Mouse (Mus musculus) heart, embryonic 11.5 days (tissue): ENCODE data around the gene Mettl21a. TPM values are rescaled to one million over a fixed set of nuclear protein-coding genes. Genes with fewer than 3 reads are reported as not detected.
"Not testable (repeated sequence)": the region's sequence is repeated elsewhere in the genome, so short reads cannot be mapped to it uniquely, and the experiment has no call there.

Experiments
- ATAC-seq: fragments of 200-750 bp; cut with Nextera tagmentation; replicated peaks from 2 replicates; pipeline ENCODE4 v1.8.0; 2017; ENCODE audit warnings: moderate library complexity; ENCODE audit not compliant: insufficient number of reproducible peaks, low FRiP score, low TSS enrichment
- H3K27ac ChIP-seq: fragments of 300-500 bp; sonication (generic); 2 replicates; pipeline ENCODE4 v1.5.1; 2014; ENCODE audit warnings: mild to moderate bottlenecking, low read depth, low read length
- H3K27me3 ChIP-seq: fragments of 300-500 bp; sonication (generic); 2 replicates; pipeline ENCODE4 v1.6.1; 2014; ENCODE audit warnings: mild to moderate bottlenecking, low read length, mixed read lengths; ENCODE audit not compliant: control insufficient read depth, insufficient read depth
- H3K36me3 ChIP-seq: fragments of 300-500 bp; sonication (generic); 2 replicates; pipeline ENCODE4 v1.6.1; 2014; ENCODE audit warnings: mild to moderate bottlenecking, low read length, moderate library complexity, mixed read lengths; ENCODE audit not compliant: control insufficient read depth, insufficient read depth
- H3K4me1 ChIP-seq: fragments of 300-500 bp; sonication (generic); 2 replicates; pipeline ENCODE4 v1.6.1; 2014; ENCODE audit warnings: low read length; ENCODE audit not compliant: control insufficient read depth, insufficient read depth
- H3K4me2 ChIP-seq: fragments of 300-500 bp; sonication (generic); 2 replicates; pipeline ENCODE4 v1.6.1; 2014; ENCODE audit warnings: mild to moderate bottlenecking, moderate library complexity
- H3K4me3 ChIP-seq: fragments of 300-500 bp; sonication (generic); 2 replicates; pipeline ENCODE4 v1.5.1; 2014; ENCODE audit warnings: low read depth, low read length
- H3K9ac ChIP-seq: fragments of 300-500 bp; sonication (generic); 2 replicates; pipeline ENCODE4 v1.6.1; 2014; ENCODE audit warnings: mild to moderate bottlenecking, low read depth, low read length, moderate library complexity
- H3K9me3 ChIP-seq: fragments of 300-500 bp; sonication (generic); replicated peaks from 2 replicates; pipeline ENCODE4 v1.6.1; 2016; ENCODE audit warnings: low read length; ENCODE audit not compliant: control insufficient read depth
- WGBS: fragments of 180-500 bp; shearing (Covaris S2); extraction: QIAGEN DNeasy Blood & Tissue Kit; methylation state at CpG from one replicate; pipeline ENCODE4 v1.1.7; 2014; ENCODE audit not compliant: insufficient replicate concordance; 5-methylcytosine and 5-hydroxymethylcytosine counted together
- polyA plus RNA-seq: library from polyadenylated mRNA; unstranded; fragments of >200 nt; fragmentation: Nextera tagmentation; extraction: Ambion mirVana; gene quantifications from 2 replicates; pipeline ENCODE4 v1.2.1, GENCODE M21; 2014

Mettl21a gene
- polyA plus RNA-seq, 1 experiment from 2014 or later: 12.5 TPM

- Histone ChIP-seq H3K27ac (no peak overlapping the region), H3K4me3 (no peak overlapping the region), H3K4me1 (no peaks in the 10 kb centered on the region), H3K9ac (no peak overlapping the region), H3K27me3 (no peaks in the 10 kb centered on the region), H3K9me3 (no peaks in the 10 kb centered on the region), H3K36me3 (no peaks in the 10 kb centered on the region), H3K4me2 (no peak overlapping the region)
- WGBS: 80% methylated on average over 6 of the region's 6 CpGs
- ATAC-seq: no peak
These were observed 15.7 kb downstream of the Mettl21a start for GRCm38 (mm10) chr1:64601242-64601842.

GRCm38 (mm10) chr1:64600413-64601077 is 16.5 kb downstream of the Mettl21a start:
- Histone ChIP-seq H3K27me3 (no peaks in the 10 kb centered on the region), H3K36me3 (no peaks in the 10 kb centered on the region), H3K4me3 (no peak overlapping the region), H3K9ac (no peak overlapping the region), H3K4me2 (no peak overlapping the region), H3K27ac (no peak overlapping the region), H3K9me3 (no peaks in the 10 kb centered on the region), H3K4me1 (peaks cover 8% of the 10 kb centered on the region)
- ATAC-seq: no peak
- WGBS: 87% methylated on average over 7 of the region's 7 CpGs

- no peak for ATAC-seq
- Histone ChIP-seq H3K27me3 (no peaks in the 10 kb centered on the region), H3K4me1 (peaks cover 8% of the 10 kb centered on the region), H3K36me3 (no peaks in the 10 kb centered on the region), H3K27ac (no peak overlapping the region), H3K4me2 (no peak overlapping the region), H3K9ac (no peak overlapping the region), H3K9me3 (no peaks in the 10 kb centered on the region), H3K4me3 (no peak overlapping the region)
- 54% methylated on average over 5 of the region's 5 CpGs for WGBS
These were observed 18.1 kb downstream of the Mettl21a start for GRCm38 (mm10) chr1:64598926-64599325.

GRCm38 (mm10) chr1:64578801-64579200 is 38.2 kb downstream of the Mettl21a start:
- Histone ChIP-seq H3K9ac (no peak overlapping the region), H3K4me2 (no peak overlapping the region), H3K9me3 (no peaks in the 10 kb centered on the region), H3K4me1 (no peaks in the 10 kb centered on the region), H3K27ac (no peak overlapping the region), H3K27me3 (no peaks in the 10 kb centered on the region), H3K36me3 (peaks cover 21% of the 10 kb centered on the region), H3K4me3 (no peak overlapping the region)
- ATAC-seq: no peak
- WGBS: 86% methylated on average over 3 of the region's 3 CpGs

- H3K27ac ChIP-seq, H3K27me3 ChIP-seq, H3K4me2 ChIP-seq, ATAC-seq, H3K4me3 ChIP-seq, H3K9ac ChIP-seq, H3K4me1 ChIP-seq, H3K9me3 ChIP-seq: not testable (repeated sequence)
- 58% methylated on average over 9 of the region's 9 CpGs for WGBS
- H3K36me3 ChIP-seq: peaks cover 21% of the 10 kb centered on the region
These were observed 39.1 kb downstream of the Mettl21a start for GRCm38 (mm10) chr1:64577911-64578310.

- 82% methylated on average over 2 of the region's 2 CpGs for WGBS
- no peak for ATAC-seq
- Histone ChIP-seq H3K4me3 (no peak overlapping the region), H3K4me2 (no peak overlapping the region), H3K27ac (no peak overlapping the region), H3K9me3 (no peaks in the 10 kb centered on the region), H3K27me3 (no peaks in the 10 kb centered on the region), H3K9ac (no peak overlapping the region), H3K4me1 (no peaks in the 10 kb centered on the region), H3K36me3 (peaks cover 16% of the 10 kb centered on the region)
These were observed 40.3 kb downstream of the Mettl21a start for GRCm38 (mm10) chr1:64576732-64577131.

- ATAC-seq: no peak
- H3K36me3 ChIP-seq: peaks cover 11% of the 10 kb centered on the region
- H3K4me2 ChIP-seq: no peak overlapping the region
- H3K9ac ChIP-seq: no peak overlapping the region
- WGBS: 94% methylated on average over 7 of the region's 7 CpGs
- H3K27me3 ChIP-seq: no peaks in the 10 kb centered on the region
- no peaks in the 10 kb centered on the region for H3K9me3 ChIP-seq
- no peak overlapping the region for H3K4me3 ChIP-seq
- H3K27ac ChIP-seq: no peak overlapping the region
- H3K4me1 ChIP-seq: no peaks in the 10 kb centered on the region
These were observed 41.0 kb downstream of the Mettl21a start for GRCm38 (mm10) chr1:64576022-64576421.

GRCm38 (mm10) chr1:64568206-64568605 is 48.8 kb downstream of the Mettl21a start:
- no peak for ATAC-seq
- H3K36me3 ChIP-seq: peaks cover 4% of the 10 kb centered on the region

GRCm38 (mm10) chr1:64560105-64560504 is 56.9 kb downstream of the Mettl21a start:
- Histone ChIP-seq H3K9ac (no peak overlapping the region), H3K4me2 (no peak overlapping the region), H3K27ac (no peak overlapping the region), H3K9me3 (no peaks in the 10 kb centered on the region), H3K36me3 (peaks cover 3% of the 10 kb centered on the region; the same call in 1 of the 2 replicates), H3K27me3 (no peaks in the 10 kb centered on the region), H3K4me1 (no peaks in the 10 kb centered on the region), H3K4me3 (no peak overlapping the region)
- no peak for ATAC-seq
- WGBS: 81% methylated on average over 3 of the region's 3 CpGs

More at GRCm38 (mm10) chr1:64568206-64568605, 48.8 kb downstream of the Mettl21a start:
- no peaks in the 10 kb centered on the region for H3K27me3 ChIP-seq
- no peak overlapping the region for H3K4me3 ChIP-seq
- no peak overlapping the region for H3K27ac ChIP-seq
- no peaks in the 10 kb centered on the region for H3K9me3 ChIP-seq
- no peaks in the 10 kb centered on the region for H3K4me1 ChIP-seq
- H3K9ac ChIP-seq: no peak overlapping the region
- H3K4me2 ChIP-seq: no peak overlapping the region
